9 mouse cellular contexts compared by ENCODE assay signal in the genomic region with DNA sequence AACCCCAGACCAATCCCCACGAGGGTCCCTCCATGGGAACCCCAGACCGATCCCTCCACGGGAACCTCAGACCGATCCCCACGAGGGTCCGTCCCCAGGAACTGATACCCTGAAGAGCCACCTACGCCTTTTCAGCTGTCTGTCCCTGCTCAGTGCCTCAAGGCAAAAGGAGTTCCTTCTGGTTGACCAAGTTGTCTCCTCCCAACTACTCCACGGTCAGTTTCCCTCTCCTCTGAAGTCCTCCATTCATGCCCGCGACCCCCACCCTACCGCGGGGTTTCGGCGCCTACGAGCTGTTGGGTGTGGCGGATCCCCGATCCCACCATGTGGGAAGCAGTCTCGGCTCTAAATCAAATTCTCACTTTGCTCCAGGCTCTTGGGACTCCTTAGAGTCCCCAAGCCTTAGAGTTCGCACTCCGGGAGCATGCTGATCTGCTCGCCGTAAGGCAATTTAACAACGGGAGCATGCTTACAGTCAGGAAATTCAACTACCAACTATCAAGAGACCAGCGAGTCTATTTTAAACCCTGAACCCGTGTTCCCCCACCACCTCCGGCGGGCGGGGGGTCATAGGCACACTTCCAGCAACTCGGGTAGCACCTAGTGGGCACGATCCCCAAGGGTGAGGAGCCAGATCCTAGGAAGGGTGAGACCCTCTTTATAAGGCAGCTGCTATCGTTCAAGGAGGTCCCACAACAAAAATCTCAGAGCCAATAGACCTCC. TPM values are rescaled to one million over a fixed set of nuclear protein-coding genes. Genes with fewer than 3 reads are reported as not detected.
DNase-seq lines count a peak whose midpoint lies in the region; ATAC-seq and TF ChIP-seq lines count a peak whose summit lies in the region.
"Had no signal": no experiment of that assay in that cellular context is flagged by ENCODE, and none has a peak within 500 bp of the region (broad histone marks: within the 10 kb centered on the region; RNA-seq: fewer than 3 reads in every experiment).

No protein-coding gene starts in this region.

- peak overlapping the region; percentile 41; the same call in 1 of the 2 replicates for H3K27ac ChIP-seq in embryonic facial prominence, embryonic 12.5 days
- peak overlapping the region; percentile 25 for H3K27ac ChIP-seq in hindbrain, embryonic 10.5 days
- no peak overlapping the region for H3K27ac ChIP-seq in midbrain, embryonic 12.5 days (replicated peaks)
- no peak overlapping the region for H3K27ac ChIP-seq in cerebellum, adult 2 months (ENCODE audit: insufficient read depth, low read length)

- no peak for TF ChIP-seq POLR2A in brain, embryonic 14.5 days (IDR thresholded peaks at IDR 0.05; ENCODE audit: borderline replicate concordance, extremely low read depth, insufficient read depth, insufficient read length, poor library complexity, severe bottlenecking)
- TF ChIP-seq POLR2A in cerebellum, adult 2 months (IDR thresholded peaks at IDR 0.05; ENCODE audit: borderline replicate concordance, insufficient read depth, low read length) = no peak

- H3K36me3 ChIP-seq in embryonic facial prominence, embryonic 12.5 days = no peaks in the 10 kb centered on the region
- H3K36me3 ChIP-seq in hindbrain, embryonic 10.5 days = no peaks in the 10 kb centered on the region
- H3K36me3 ChIP-seq in midbrain, embryonic 12.5 days = no peaks in the 10 kb centered on the region

- H3K4me3 ChIP-seq in embryonic facial prominence, embryonic 12.5 days = peak overlapping the region; percentile 45
- peak overlapping the region; percentile 53 for H3K4me3 ChIP-seq in hindbrain, embryonic 10.5 days
- peak overlapping the region; percentile 34 for H3K4me3 ChIP-seq in midbrain, embryonic 12.5 days
- no peak overlapping the region for H3K4me3 ChIP-seq in cerebellum, adult 2 months (replicated peaks; ENCODE audit: insufficient read depth, low read depth, low read length)

- H3K27me3 ChIP-seq in embryonic facial prominence, embryonic 12.5 days = no peaks in the 10 kb centered on the region
- no peaks in the 10 kb centered on the region for H3K27me3 ChIP-seq in hindbrain, embryonic 10.5 days (ENCODE audit: insufficient read depth, poor library complexity, severe bottlenecking)
- peaks cover 17% of the 10 kb centered on the region; the same call in 1 of the 2 replicates for H3K27me3 ChIP-seq in midbrain, embryonic 12.5 days
- H3K27me3 ChIP-seq in cerebellum, adult 2 months (ENCODE audit: control insufficient read depth, insufficient read depth, low read length) = peaks cover 2% of the 10 kb centered on the region; the same call in 1 of the 2 replicates

- peak overlapping the region; percentile 58 for H3K9ac ChIP-seq in embryonic facial prominence, embryonic 12.5 days
- no peak overlapping the region; the same call in 1 of the 2 replicates for H3K9ac ChIP-seq in midbrain, embryonic 12.5 days (replicated peaks)

- intact Hi-C loops in left cerebral cortex, postnatal 25 days (cut with DNase I) = no loop called here

- WGBS in embryonic facial prominence, embryonic 12.5 days = 50% methylated on average over 31 of the region's 31 CpGs
- WGBS in hindbrain, embryonic 10.5 days = 44% methylated on average over 31 of the region's 31 CpGs
- WGBS in midbrain, embryonic 12.5 days = 50% methylated on average over 31 of the region's 31 CpGs
- 51% methylated on average over 31 of the region's 31 CpGs for WGBS in cerebellum, adult 2 months

- no peak for TF ChIP-seq CTCF in brain, embryonic 14.5 days (IDR thresholded peaks at IDR 0.05; ENCODE audit: borderline replicate concordance, extremely low read depth, insufficient read depth, insufficient read length)
- TF ChIP-seq CTCF in cerebellum, adult 2 months (IDR thresholded peaks at IDR 0.05; ENCODE audit: borderline replicate concordance, insufficient read depth, low read depth, low read length) = no peak

- DNase-seq in brain, embryonic 14.5 days (ENCODE audit: low read depth) = peak; percentile 13
- peak; percentile 34 for DNase-seq in hindbrain, embryonic 10.5 days (ENCODE audit: low spot score)
- no peak for DNase-seq in thymus, postnatal 4 days
- no peak for DNase-seq in adipocyte (ENCODE audit: low spot score)
- DNase-seq in left cerebral cortex, postnatal 25 days (ENCODE audit: low spot score in 2 of 2) = no peak
- DNase-seq in cerebellum, adult 2 months = no peak

- peaks cover 10% of the 10 kb centered on the region for H3K9me3 ChIP-seq in embryonic facial prominence, embryonic 12.5 days
- H3K9me3 ChIP-seq in hindbrain, embryonic 10.5 days = peaks cover 23% of the 10 kb centered on the region
- peaks cover 10% of the 10 kb centered on the region; the same call in 1 of the 2 replicates for H3K9me3 ChIP-seq in midbrain, embryonic 12.5 days

- peaks cover 11% of the 10 kb centered on the region for H3K4me1 ChIP-seq in embryonic facial prominence, embryonic 12.5 days
- H3K4me1 ChIP-seq in hindbrain, embryonic 10.5 days (replicated peaks) = peaks cover 3% of the 10 kb centered on the region
- H3K4me1 ChIP-seq in midbrain, embryonic 12.5 days = no peaks in the 10 kb centered on the region
- no peaks in the 10 kb centered on the region for H3K4me1 ChIP-seq in cerebellum, adult 2 months (ENCODE audit: control insufficient read depth, insufficient read depth, low read length)

- ATAC-seq in embryonic facial prominence, embryonic 12.5 days (ENCODE audit: insufficient number of reproducible peaks, insufficient read depth, low FRiP score, low TSS enrichment) = no peak
- no peak for ATAC-seq in midbrain, embryonic 12.5 days (ENCODE audit: low FRiP score, low read depth)

- peak overlapping the region; percentile 63 for H3K4me2 ChIP-seq in embryonic facial prominence, embryonic 12.5 days (replicated peaks)
- peak overlapping the region; percentile 49 for H3K4me2 ChIP-seq in midbrain, embryonic 12.5 days (replicated peaks)

RNA-seq across cellular contexts. Expression of a gene that starts 0.8 kb away (rescaled TPM):
- 4.9 and 6.6 TPM in 2 replicates for polyA plus RNA-seq in brain, embryonic 14.5 days (2012; rRNA removed)
- polyA plus RNA-seq in embryonic facial prominence, embryonic 12.5 days (2016; fragmentation: Nextera tagmentation; extraction: Ambion mirVana) = 54.0 and 60.1 TPM in 2 replicates
- polyA plus RNA-seq in hindbrain, embryonic 10.5 days (2016; fragmentation: Nextera tagmentation; extraction: Ambion mirVana) = 28.6 and 37.9 TPM in 2 replicates
- polyA plus RNA-seq in midbrain, embryonic 12.5 days (2016; fragmentation: Nextera tagmentation; extraction: Ambion mirVana) = 14.2 and 17.3 TPM in 2 replicates
- 1 to 10 TPM; 1.2 to 1.4 TPM for total RNA-seq in left cerebral cortex, postnatal 25 days (2021)
- polyA plus RNA-seq in cerebellum, adult 2 months (2012; rRNA removed) = 0.13 TPM in 2 replicates
- total RNA-seq: megakaryocyte-erythroid progenitor cell, adult 5-6 weeks had no signal

Comparison
In these comparisons a context has a peak if more than half of its experiments do, and no peak if none do; other contexts are left out.
1. DNase-seq: peak in brain, embryonic 14.5 days (single experiment) and hindbrain, embryonic 10.5 days (single experiment); none in thymus, postnatal 4 days (single experiment), adipocyte (single experiment), left cerebral cortex, postnatal 25 days (0 of 2) and cerebellum, adult 2 months (0 of 2).
2. H3K27ac ChIP-seq: peak in embryonic facial prominence, embryonic 12.5 days (single experiment) and hindbrain, embryonic 10.5 days (single experiment); none in midbrain, embryonic 12.5 days (single experiment) and cerebellum, adult 2 months (single experiment).